Mouse (Mus musculus): Measurements from ENCODE around the gene C130032M10Rik. TPM values are rescaled to one million over a fixed set of nuclear protein-coding genes. Genes with fewer than 3 reads are reported as not detected.
"Not testable (repeated sequence)": the region's sequence is repeated elsewhere in the genome, so short reads cannot be mapped to it uniquely, and the experiment has no call there.

The C130032M10Rik gene
- total RNA-seq, 2 experiments from 2014 or later = not detected

DNA sequence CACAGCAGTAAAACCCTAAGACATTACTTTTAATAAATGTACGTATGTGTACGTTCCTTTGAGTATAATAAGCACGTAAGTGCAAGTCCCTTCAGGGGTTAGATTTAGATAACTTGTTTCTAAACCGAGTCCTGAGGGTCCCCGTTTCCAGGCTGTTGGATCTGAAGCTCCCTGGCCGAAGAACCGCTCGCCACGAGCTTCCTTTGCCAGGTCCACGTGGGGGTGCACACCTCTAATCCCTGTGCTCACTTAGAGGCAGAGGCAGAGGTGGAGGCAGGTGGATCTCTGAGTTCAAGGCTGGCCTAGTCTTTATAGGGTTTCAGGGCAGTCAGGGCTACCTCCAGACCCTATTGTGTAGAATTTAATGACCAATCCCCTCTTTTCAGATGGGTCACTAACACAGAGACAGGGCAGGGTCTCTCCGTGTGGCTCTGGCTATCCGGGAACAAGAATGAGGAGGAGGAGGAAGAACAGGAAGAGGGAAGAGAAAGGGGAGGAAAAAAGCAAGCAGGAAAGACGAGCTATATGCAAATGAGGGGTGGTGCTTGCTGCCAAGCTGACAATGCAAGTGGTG lies 2.5 kb downstream of the C130032M10Rik start:
- DNase-seq (ENCODE audit: extremely low spot score in 1 of 2, low spot score in 1 of 2) = no peak

DNA sequence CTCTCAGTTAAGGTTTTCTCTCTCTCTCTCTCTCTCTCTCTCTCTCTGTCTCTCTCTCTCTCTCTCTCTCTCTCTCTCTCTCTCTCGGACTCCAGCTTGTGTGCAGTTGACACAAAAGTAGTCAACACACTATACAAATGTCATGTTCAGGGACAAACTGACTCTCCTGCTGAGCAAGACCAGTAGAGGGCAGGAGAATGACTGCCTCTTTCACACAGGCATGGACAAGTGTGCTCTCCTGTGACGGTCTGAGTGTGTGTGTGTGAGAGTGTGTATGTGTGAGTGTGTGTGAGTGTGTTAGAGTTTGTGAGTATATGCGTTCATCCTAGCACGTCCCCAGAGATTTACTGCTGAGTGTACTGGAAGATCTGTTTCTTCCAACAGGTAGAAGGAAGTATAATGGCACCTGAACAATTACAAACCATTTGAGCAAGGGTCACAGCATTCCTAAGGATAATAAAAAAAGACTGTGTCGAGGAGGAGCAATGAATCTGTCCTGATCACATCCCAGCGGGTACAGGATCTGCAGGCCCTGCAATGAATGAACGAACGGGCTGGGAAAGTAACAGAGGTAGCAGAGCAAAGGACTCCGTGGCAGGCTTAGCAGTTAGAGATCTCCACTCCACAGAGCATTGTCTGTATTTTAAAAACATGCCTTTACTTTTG lies 3.4 kb downstream of the C130032M10Rik start:
- no peak for DNase-seq (ENCODE audit: extremely low spot score in 1 of 2, low spot score in 1 of 2)

DNA sequence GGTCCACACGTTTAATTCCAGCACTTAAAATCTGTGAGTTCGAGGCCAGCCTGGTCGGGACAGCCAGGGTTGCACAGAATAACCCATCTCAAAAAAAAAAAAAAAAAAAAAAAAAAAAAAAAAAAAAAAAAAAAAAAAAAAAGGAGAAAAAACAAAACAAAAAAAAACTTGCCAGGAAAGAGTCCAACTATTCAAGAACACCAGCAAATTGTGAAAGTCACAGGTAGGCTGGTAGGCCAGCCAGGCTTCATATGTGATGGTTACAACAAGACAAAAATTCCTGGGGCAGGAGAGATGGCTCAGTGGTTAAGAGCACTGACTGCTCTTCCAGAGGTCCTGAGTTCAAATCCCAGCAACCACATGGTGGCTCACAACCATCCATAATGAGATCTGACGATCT lies 5.0 kb downstream of the C130032M10Rik start:
- not testable (repeated sequence) for DNase-seq (ENCODE audit: extremely low spot score in 1 of 2, low spot score in 1 of 2)

DNA sequence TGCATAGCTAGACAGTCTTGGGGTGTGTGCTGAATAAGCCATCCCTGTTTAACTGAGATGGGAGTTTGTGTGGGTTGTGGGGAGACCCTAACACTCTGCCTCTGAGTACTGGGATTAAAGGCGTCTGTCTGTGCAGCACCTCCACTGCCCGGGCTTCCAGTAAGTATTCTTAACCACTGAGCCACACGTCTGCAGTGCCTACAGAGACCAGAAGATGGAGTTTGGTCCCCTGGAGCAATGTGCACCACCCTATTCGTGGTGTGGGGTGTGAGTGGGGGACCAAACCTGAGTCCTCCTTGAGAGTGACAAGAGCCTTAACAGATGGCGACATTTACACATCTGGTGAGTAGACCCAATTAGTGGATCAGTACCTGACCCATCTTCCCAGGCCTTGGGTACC lies 6.5 kb downstream of the C130032M10Rik start:
- no peak for DNase-seq (ENCODE audit: extremely low spot score in 1 of 2, low spot score in 1 of 2)

DNA sequence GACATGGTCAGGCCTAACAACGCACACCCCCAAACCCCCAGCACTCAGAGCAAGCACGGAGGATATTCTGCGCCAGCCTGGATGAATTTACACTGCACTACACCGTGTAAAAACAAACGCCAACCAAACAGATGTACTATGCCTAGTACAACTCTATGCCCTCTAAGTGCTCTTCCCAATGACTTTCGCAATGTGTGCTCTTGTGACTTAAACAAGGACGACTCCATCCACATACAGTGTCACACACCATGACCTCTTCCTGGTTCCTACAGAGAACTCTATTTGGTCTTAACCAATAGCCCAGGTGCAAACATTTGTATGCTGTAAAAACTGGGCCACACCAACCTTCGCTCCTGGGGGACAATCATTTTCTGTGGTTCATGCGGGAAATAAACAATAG lies 7.0 kb downstream of the C130032M10Rik start:
- DNase-seq (ENCODE audit: extremely low spot score in 1 of 2, low spot score in 1 of 2) = no peak

DNA sequence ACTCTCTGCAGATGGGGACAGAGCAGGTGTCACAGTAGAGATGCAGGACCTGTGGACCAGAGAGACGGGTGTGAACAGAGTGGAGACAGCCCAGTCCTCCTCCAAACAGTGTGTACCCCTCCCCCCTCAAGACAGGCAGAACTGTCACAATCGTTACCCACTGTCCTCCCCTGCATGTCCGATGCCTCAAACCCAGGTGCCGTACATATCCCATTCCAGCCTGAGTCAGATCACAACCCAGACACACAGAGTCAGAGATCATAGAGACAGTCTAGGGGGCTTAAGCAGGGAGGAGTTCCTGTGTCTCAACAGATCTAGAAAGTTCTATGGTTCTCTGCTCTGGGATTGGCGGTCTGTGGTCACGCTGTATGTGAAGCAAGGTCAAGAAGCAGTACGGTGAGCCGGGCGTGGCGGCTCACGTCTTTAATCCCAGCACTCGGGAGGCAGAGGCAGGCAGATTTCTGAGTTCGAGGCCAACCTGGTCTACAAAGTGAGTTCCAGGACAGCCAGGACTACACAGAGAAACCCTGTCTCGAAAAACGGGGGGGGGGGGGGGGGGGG lies 9.7 kb downstream of the C130032M10Rik start:
- no peak for DNase-seq (ENCODE audit: extremely low spot score in 1 of 2, low spot score in 1 of 2)

DNA sequence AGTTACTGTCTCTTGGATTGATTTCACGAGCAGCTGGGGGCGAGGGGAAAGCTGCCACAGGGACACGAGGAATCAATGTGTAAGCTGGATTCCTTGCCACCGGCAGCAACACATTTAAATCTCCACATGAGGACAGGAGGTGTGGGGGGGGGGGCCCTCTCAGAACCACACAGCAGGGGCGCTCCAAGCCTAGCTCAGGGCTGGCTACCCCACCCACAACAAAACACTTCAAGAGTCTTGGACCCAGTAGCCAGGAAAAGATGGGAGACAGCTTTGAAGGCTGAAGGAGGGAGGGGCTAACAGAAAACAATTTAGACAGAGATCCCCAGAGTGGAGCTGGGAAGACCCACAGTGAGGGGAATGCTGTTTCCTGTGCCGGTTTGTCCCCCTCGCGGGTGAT lies 10.4 kb downstream of the C130032M10Rik start:
- DNase-seq (ENCODE audit: extremely low spot score in 1 of 2, low spot score in 1 of 2) = no peak

DNA sequence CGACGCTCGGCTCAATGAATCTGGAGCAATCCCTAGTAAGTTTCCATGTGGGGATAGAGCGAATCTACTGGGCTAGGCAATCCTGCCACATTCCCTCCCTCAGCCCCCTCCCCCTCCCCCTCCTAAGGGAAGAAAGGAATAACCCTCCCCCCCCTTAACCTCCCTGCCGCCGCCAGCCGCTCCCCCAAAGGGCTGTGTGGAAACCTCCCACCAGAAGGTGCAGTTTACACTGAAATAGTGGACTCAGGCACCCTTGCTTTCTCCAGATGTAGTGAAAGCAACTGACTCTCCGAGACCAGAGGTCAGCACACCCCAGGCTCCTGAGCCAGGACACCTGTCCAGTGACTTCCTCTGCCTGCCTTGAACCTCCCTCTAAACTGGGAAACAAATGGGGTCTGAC lies 11.1 kb downstream of the C130032M10Rik start:
- DNase-seq (ENCODE audit: extremely low spot score in 1 of 2, low spot score in 1 of 2) = no peak

DNA sequence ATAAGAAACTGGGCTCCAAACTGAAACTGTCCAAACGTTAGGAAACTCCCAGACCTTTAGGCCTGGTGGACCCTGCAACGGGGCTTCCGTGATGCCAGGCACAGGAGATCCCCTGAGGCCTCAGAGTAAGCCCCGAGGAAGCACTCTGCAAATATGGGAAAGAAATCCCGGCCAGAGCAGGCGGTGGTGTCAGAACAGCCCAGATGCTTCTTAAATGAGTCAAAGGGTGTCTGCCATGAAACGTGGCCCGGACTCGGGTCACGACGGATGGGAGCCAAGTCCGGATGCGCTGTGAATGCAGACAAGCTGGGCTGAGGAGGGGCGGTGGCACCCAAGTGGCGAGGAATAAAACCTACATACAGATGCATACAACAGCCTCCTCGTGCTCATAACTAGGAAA lies 11.6 kb downstream of the C130032M10Rik start:
- no peak for DNase-seq (ENCODE audit: extremely low spot score in 1 of 2, low spot score in 1 of 2)

DNA sequence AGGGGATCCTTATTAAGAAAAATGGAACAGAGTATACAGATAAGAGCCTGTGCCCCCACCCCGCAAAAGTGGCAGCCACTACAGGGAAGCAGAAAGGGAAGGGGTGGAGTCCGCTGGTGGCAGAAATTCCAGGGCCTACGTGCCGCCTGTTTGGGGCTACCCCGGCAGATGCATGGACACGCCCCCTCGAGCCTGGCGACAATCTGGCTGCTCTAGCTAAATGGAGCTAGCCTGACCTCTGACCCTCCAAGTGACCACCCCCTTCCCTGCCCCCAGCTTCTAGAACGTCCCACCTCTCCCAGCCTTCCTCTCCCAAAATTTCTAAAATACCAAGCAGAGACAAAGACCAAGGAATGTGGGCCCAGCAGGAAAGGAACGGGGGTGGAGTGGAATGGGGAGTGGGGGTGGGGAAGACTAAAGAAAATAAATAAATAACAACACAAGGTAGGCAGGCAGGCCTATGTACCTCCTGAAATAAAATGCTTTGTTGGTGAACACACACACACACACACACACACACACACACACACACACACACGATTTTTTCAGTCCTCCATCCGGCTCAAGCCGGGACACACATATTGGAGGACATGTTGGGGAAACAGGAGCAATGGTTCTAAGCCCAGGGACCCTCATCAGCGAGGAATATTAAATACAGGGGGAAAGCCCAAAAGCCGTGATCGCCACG lies 12.6 kb downstream of the C130032M10Rik start:
- no peak for DNase-seq (ENCODE audit: extremely low spot score in 1 of 2, low spot score in 1 of 2)

DNA sequence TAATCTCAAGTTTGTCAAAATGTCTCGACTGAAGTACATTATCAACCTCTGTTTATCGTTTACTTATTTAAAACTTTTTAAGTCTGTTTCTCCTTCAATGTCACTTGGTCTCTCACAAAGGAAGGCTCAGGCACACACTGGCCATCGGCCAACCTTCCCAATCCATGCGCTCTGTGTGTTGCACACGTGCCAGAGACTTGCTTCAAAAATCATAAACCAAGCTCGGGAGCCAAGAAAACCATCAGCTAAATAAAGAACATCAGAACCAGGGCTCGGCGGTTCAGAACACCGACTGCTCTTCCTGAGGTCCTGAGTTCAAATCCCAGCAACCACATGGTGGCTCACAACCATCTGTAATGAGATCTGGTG lies 13.2 kb downstream of the C130032M10Rik start:
- DNase-seq (ENCODE audit: extremely low spot score in 1 of 2, low spot score in 1 of 2) = no peak

DNA sequence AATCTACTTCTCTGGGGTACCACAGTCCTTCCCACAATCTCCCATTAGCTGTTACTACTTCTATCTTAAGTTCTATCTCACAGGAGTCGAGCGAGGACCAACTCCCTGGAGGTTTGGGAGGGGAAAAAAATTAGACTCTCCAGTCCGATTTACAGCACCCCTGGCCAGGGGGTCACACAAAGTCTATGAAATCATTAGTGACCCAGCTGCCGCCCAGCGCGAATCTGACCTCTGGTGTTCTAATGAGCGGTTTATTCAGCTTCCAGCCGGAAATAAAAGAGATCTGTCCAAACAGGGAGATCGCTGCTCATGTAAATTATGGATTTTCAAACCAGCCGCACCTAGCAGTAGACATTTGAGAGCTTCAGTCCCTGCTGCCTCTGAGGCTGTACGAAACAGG lies 15.8 kb downstream of the C130032M10Rik start:
- no peak for DNase-seq (ENCODE audit: extremely low spot score in 1 of 2, low spot score in 1 of 2)

DNA sequence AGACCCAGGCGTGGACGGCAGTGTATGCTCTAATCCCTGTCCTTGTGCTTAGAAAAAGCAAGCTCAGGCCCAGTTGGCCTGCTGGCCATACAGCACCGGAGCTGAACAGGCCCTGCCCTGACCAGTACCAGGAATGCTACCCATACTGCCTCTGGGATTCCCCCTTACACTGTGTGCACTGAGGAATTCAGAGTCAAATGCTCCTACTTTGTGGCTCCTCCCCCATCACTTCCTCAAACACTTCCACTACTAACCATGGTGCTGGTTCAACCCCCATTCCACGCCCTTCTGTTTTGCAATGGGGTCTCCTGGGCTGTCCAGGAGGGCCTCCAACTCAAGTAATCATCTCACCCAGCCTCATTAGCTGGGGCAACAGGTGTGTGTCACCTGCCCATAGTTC lies 18.4 kb downstream of the C130032M10Rik start:
- DNase-seq (ENCODE audit: extremely low spot score in 1 of 2, low spot score in 1 of 2) = no peak

DNA sequence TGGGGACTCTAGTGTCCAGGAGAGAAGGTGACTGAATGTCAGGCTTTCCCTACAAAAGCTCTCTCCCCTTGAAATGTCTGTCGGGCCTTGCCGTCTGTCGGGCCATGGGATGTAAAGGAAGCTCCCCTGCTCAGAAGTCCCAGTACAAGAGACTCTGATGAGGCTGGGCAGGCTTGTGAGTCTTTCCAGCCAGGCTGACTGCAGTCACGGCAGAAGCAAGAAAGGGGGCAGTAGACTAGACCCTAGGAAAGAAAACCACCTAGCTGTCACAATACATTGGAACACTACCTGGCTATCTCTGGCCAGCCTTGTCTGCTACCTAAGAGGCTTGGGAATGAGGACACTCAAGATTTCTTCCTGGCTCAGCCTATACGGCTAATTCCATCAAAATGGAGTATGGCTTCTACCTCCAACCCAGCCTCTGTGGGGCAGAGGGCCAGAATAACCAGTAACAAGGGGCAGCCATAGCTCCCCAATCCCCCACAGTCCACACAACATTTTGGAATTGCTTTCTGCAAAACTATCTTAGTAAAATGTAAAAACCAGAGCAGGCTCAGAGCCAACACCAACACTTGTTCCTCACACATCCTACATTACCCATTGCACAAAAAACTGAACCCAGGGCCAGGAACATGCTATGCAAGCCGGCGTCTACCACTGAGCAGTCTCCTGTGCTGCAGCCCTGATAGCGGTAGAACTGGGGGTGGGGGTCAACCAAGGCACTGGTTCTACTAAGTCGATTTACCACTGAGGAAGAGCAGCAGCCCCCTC lies 19.4 kb downstream of the C130032M10Rik start:
- DNase-seq (ENCODE audit: extremely low spot score in 1 of 2, low spot score in 1 of 2) = no peak

DNA sequence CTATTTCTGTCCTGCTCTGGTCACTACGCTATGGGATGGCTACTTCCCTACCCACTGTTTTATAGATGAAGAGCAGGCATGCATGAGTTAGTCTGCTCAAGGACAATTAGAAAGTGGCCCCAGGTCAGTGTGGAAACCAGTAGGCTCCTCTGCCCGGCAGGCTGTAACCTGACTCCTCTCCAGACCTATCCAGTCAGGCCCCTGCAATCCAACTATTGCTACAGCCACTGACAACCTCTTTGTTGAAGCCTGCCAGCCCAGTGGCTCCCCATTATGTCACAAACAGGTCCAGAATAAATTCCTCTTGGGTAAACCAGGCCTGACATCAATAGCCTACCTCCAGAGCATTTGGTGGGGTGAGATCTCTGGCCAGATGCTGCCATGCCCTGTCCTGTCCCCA lies 21.1 kb downstream of the C130032M10Rik start:
- DNase-seq (ENCODE audit: extremely low spot score in 1 of 2, low spot score in 1 of 2) = no peak

DNA sequence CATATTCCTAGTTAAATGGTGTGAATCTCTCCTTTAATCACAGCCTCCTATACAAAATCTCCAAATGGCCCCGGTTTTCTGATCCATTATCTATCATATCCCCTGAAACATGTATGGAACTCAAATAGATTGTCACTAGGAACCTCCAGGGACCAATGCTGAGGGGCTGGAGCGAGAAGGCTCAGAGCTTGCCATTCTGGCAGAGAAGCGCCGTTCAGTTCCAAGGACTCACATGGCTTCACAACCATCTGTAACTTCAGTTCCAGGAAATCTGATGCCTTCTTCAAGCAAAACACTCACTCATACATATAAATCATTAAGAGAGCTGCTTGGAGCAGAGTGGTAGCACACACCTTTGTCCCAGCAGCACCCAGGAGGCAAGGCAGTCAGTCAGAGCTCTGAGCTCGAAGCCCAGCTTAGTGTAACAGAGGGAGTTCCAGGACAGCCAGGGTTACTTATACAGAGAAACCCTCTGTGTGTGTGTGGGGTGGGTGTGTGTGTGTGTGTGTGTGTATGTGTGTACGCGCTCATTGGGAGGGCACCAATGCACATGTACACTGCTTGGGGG lies 23.6 kb downstream of the C130032M10Rik start:
- DNase-seq (ENCODE audit: extremely low spot score in 1 of 2, low spot score in 1 of 2) = no peak

DNA sequence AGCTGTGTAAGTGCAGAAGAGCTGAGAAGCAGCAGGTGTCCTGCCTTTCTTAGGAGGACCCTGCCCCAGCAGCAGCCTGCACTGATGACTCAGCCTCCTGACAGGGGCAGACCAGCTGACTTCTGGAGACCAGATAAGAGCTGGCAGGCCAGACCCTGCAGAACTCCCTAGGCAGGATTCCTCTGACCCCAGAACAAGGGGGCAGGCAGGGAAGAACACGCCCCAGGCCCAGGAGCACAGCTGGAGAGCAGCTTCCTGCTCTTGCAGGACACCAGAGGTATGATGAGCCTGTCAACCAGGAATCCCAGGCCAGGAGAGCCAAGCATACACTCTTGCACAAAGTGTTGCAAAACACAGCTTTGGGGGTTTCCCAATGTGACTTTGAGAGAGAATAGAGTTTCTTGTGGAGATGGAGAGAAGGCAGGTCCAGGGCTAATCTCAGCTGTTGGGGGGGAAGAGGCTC lies 25.8 kb downstream of the C130032M10Rik start:
- no peak for DNase-seq (ENCODE audit: extremely low spot score in 1 of 2, low spot score in 1 of 2)

DNA sequence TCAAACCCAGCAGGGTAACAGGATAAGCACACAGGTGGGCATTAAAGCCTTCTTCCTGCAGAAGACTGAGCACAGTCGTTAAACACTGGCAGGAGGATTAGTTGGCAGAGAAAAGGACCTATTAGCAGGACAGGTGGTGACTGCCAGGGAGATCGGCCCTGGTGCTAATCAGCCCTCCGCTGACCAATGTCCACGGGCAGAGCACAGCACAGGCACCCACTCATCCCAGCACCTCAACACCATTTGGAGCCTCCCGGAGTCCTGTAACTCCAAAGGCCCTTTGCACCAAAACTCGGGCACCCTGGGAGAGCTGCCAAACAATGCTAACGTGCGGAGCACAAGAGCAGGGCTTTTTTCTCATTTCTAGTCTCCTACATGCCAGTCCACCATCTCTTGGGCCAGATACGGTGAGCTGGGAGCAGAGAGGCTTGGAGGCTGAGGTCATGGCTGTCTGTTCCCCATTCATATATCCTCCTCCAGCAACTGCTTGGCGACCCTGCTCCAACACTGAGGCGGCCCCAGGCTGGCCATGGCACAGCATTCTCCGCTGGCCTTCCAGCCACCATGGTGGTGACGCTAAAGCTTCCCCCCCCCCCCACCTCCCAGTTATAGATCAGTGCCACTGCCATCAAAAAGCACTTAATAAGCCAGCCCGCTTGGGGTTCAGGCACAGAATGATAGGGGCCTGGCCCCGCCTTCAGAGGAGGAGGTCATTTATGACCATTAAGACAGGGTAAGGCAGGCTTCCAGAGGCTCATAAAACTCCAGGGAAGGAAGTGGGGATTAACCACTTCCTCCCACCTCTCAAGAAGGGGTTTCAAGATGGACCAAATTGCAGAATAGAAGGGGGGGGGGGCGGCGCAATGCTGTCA lies 28.6 kb downstream of the C130032M10Rik start:
- no peak for DNase-seq (ENCODE audit: extremely low spot score in 1 of 2, low spot score in 1 of 2)

DNA sequence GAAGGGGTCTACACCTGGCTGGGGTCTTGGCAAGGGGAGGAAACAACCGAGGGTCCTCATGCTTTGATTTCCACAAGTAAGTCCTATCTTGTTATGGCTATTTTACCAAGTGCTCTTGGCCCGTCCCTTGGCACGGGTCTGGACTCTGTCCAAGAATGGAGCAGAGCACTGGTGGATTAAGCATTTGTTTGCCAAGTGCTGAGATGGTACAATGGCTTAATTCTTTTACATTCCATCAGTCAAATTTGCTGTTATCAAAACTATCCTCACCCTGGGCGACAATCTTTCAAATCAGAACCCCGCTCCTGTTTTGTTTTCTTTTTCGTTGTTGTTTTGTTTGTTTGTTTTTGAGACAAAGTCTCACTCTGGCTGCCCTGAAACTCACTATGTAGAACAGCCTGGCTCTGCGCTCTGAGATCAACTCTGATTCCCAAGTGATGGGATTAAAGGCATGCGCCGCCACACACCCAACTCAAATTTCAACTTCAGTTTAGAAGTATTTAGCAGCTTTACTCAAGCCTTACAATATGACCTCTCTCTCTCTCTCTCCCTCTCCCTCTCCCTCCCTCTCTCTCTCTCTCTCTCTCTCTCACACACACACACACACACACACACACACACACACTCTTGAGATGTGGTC lies 29.4 kb downstream of the C130032M10Rik start:
- DNase-seq (ENCODE audit: extremely low spot score in 1 of 2, low spot score in 1 of 2) = no peak

Measured in layer of hippocampus, postnatal 25 days (tissue).